Mouse (Mus musculus) stomach, postnatal 0 days (tissue): Measurements from ENCODE around the gene Coro2a. TPM values are rescaled to one million over a fixed set of nuclear protein-coding genes. Genes with fewer than 3 reads are reported as not detected.
A peak's percentile ranks its signal among the peaks of the same experiment; 100 is the strongest.

Source experiments
- ATAC-seq: fragments of 200-750 bp; cut with Nextera tagmentation; 2 replicates; pipeline ENCODE4 v1.8.0; 2017; ENCODE audit not compliant: low FRiP score, low TSS enrichment
- DNase-seq: peaks from one replicate; pipeline ENCODE4 v3.0.0-alpha.2; 2016; ENCODE audit warnings: low spot score
- H3K27ac ChIP-seq: fragments of 300-500 bp; sonication (generic); replicated peaks from 2 replicates; pipeline ENCODE4 v1.5.1; 2014; ENCODE audit warnings: mild to moderate bottlenecking, control low read depth
- H3K27me3 ChIP-seq: fragments of 300-500 bp; sonication (generic); 2 replicates; pipeline ENCODE4 v1.6.1; 2014; ENCODE audit warnings: low read length; ENCODE audit not compliant: control insufficient read depth, insufficient read depth
- H3K36me3 ChIP-seq: fragments of 300-500 bp; sonication (generic); 2 replicates; pipeline ENCODE4 v1.6.1; 2014; ENCODE audit warnings: low read length, mixed read lengths; ENCODE audit not compliant: control insufficient read depth, insufficient read depth
- H3K4me1 ChIP-seq: fragments of 300-500 bp; sonication (generic); replicated peaks from 2 replicates; pipeline ENCODE4 v1.6.1; 2014; ENCODE audit warnings: antibody characterized with exemption; ENCODE audit not compliant: control insufficient read depth, insufficient read depth
- H3K4me2 ChIP-seq: fragments of 300-500 bp; sonication (generic); replicated peaks from 2 replicates; pipeline ENCODE4 v1.6.1; 2014; ENCODE audit warnings: low read depth, mild to moderate bottlenecking, control low read depth, moderate library complexity
- H3K4me3 ChIP-seq: fragments of 300-500 bp; sonication (generic); 2 replicates; pipeline ENCODE4 v1.5.1; 2014; ENCODE audit warnings: low read depth, low read length, control low read depth
- H3K9ac ChIP-seq: fragments of 300-500 bp; sonication (generic); 2 replicates; pipeline ENCODE4 v1.6.1; 2014; ENCODE audit warnings: mild to moderate bottlenecking, low read length, control low read depth, mixed read lengths
- H3K9me3 ChIP-seq: fragments of 300-500 bp; sonication (generic); 2 replicates; pipeline ENCODE4 v1.6.1; 2016; ENCODE audit warnings: low read length; ENCODE audit not compliant: control insufficient read depth
- CTCF ChIP-seq: IDR thresholded peaks from 2 replicates; pipeline ENCODE4 v1.5.1; 2016; ENCODE audit warnings: antibody characterized with exemption, low read depth, mild to moderate bottlenecking, moderate library complexity
- EP300 ChIP-seq: optimal IDR thresholded peaks from 2 replicates; pipeline ENCODE3; 2016; ENCODE audit warnings: antibody characterized with exemption
- WGBS: fragments of 180-500 bp; shearing (Covaris S2); extraction: QIAGEN DNeasy Blood & Tissue Kit; methylation state at CpG from one replicate; pipeline ENCODE4 v1.1.7; 2014; 5-methylcytosine and 5-hydroxymethylcytosine counted together
- polyA plus RNA-seq: library from polyadenylated mRNA; unstranded; fragments of >200 nt; fragmentation: Nextera tagmentation; extraction: Ambion mirVana; gene quantifications from 2 replicates; pipeline ENCODE4 v1.2.1, GENCODE M21; 2015

Coro2a gene
- polyA plus RNA-seq, 1 experiment from 2014 or later = 17.2 TPM

GRCm38 (mm10) chr4:46620946-46621345, 18.9 kb upstream of the Coro2a start:
- TF ChIP-seq CTCF (no peak), EP300 (no peak)
- ATAC-seq = no peak
- no peak for DNase-seq
- H3K4me1 ChIP-seq = no peaks in the 10 kb centered on the region
- H3K4me3 ChIP-seq = no peak overlapping the region
- no peaks in the 10 kb centered on the region for H3K36me3 ChIP-seq
- H3K9me3 ChIP-seq = no peaks in the 10 kb centered on the region
- H3K27me3 ChIP-seq = no peaks in the 10 kb centered on the region
- no peak overlapping the region for H3K4me2 ChIP-seq
- 75% methylated on average over 8 of the region's 8 CpGs for WGBS
- H3K27ac ChIP-seq = no peak overlapping the region
- H3K9ac ChIP-seq = no peak overlapping the region

DNA sequence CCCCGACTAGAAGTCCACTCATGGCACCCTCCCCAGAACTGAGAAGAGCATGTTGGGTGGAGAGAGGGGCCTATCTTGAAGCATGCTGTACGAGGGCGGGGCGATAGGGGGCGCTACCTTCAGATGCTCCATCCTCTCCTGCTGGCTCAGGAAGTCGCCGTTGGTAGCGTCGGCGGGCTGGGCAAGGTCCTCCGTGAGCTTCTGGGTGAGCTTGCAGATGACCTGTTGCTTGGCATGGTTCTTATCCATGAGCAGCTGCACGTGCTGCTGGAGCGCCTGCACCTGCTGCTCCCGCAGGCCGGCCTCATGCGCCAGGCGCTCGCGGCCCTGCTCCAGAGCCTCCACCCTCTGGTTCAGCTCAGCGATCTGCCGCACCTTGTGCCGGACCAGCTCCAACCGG, 18.3 kb upstream of the Coro2a start:
- no peak overlapping the region for H3K4me3 ChIP-seq
- peak; percentile 64 for DNase-seq
- 13% methylated on average over 22 of the region's 23 CpGs for WGBS
- H3K27ac ChIP-seq = no peak overlapping the region
- ATAC-seq = peak; percentile 58
- no peak overlapping the region for H3K4me2 ChIP-seq
- H3K9ac ChIP-seq = no peak overlapping the region
- H3K36me3 ChIP-seq = no peaks in the 10 kb centered on the region
- no peak for TF ChIP-seq EP300
- TF ChIP-seq CTCF = peak; percentile 65
- H3K4me1 ChIP-seq = no peaks in the 10 kb centered on the region
- no peaks in the 10 kb centered on the region for H3K27me3 ChIP-seq
- no peaks in the 10 kb centered on the region for H3K9me3 ChIP-seq

GRCm38 (mm10) chr4:46618196-46618817, 16.3 kb upstream of the Coro2a start:
- H3K4me2 ChIP-seq = no peak overlapping the region
- peak; percentile 41 for DNase-seq
- no peaks in the 10 kb centered on the region for H3K4me1 ChIP-seq
- H3K4me3 ChIP-seq = no peak overlapping the region
- ATAC-seq = no peak
- TF ChIP-seq CTCF (peak; percentile 49), EP300 (no peak)
- H3K27ac ChIP-seq = no peak overlapping the region
- WGBS = 64% methylated on average over 11 of the region's 11 CpGs
- no peaks in the 10 kb centered on the region for H3K27me3 ChIP-seq
- no peaks in the 10 kb centered on the region for H3K9me3 ChIP-seq
- no peaks in the 10 kb centered on the region for H3K36me3 ChIP-seq
- H3K9ac ChIP-seq = no peak overlapping the region

DNA sequence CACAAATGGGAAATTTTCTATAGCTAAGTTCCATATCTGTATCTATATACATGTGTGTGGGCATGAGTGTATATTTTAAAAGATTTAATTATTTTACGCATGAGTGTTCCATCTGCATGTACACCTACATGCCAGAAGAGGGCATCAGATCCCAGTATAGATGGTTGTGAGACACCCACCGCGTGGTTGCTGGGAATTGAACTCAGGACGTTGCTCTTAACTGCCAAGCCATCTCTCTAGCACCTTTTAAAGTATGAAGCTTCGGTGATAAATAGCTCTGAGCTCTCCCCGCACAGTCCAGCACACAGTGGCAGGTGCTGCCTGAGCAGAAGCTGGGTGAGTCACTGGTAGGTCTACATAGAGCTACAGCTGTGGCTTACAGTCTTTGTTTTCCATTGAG, 15.4 kb upstream of the Coro2a start:
- ATAC-seq = peak; percentile 33; the same call in 1 of the 2 replicates

DNA sequence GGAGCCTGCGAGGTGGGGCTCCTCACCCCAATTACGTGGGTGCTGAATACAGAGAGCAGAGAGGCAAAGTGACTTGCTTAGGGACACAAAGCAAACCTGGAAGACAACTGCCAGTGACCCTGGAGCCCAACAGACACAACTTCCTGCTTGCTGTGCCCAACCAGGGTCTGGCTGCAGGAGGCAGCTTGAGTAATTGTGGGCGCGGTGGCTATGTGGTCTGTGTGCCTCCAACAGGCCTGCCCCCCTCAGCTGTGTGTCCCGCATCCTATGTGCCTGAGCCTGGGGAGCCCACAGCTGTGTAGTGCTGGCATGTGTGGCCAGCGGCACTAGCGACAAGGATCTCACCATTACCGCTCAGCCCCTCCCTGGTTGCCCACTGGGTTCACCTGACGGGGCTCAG, 12.6 kb upstream of the Coro2a start:
- ATAC-seq (no peak), DNase-seq (no peak)
- Histone ChIP-seq H3K27me3 (no peaks in the 10 kb centered on the region), H3K9me3 (no peaks in the 10 kb centered on the region), H3K4me2 (no peak overlapping the region), H3K27ac (no peak overlapping the region), H3K4me3 (no peak overlapping the region), H3K36me3 (no peaks in the 10 kb centered on the region), H3K9ac (no peak overlapping the region), H3K4me1 (no peaks in the 10 kb centered on the region)
- 64% methylated on average over 9 of the region's 9 CpGs for WGBS
- TF ChIP-seq EP300 (no peak), CTCF (no peak)

More for the DNA sequence above, 15.4 kb upstream of the Coro2a start:
- TF ChIP-seq CTCF (peak; percentile 65), EP300 (peak; percentile 23)
- Histone ChIP-seq H3K4me3 (no peak overlapping the region), H3K9ac (no peak overlapping the region), H3K27ac (no peak overlapping the region), H3K36me3 (no peaks in the 10 kb centered on the region), H3K9me3 (no peaks in the 10 kb centered on the region), H3K27me3 (no peaks in the 10 kb centered on the region), H3K4me1 (no peaks in the 10 kb centered on the region), H3K4me2 (no peak overlapping the region)
- DNase-seq = no peak
- WGBS = 63% methylated on average over 6 of the region's 6 CpGs

GRCm38 (mm10) chr4:46613618-46614017, 11.6 kb upstream of the Coro2a start:
- TF ChIP-seq CTCF (no peak), EP300 (no peak)
- H3K4me3 ChIP-seq = no peak overlapping the region
- H3K36me3 ChIP-seq = no peaks in the 10 kb centered on the region
- no peak overlapping the region for H3K9ac ChIP-seq
- no peak overlapping the region for H3K27ac ChIP-seq
- no peak for ATAC-seq
- H3K27me3 ChIP-seq = no peaks in the 10 kb centered on the region
- 73% methylated on average over 12 of the region's 12 CpGs for WGBS
- no peak for DNase-seq
- H3K9me3 ChIP-seq = no peaks in the 10 kb centered on the region
- H3K4me1 ChIP-seq = no peaks in the 10 kb centered on the region
- no peak overlapping the region for H3K4me2 ChIP-seq
